Mouse (Mus musculus) forebrain, embryonic 14.5 days (tissue): ENCODE measurements around the gene Ccdc170. TPM values are rescaled to one million over a fixed set of nuclear protein-coding genes. Genes with fewer than 3 reads are reported as not detected.

ENCODE experiments used
- ATAC-seq: fragments of 200-750 bp; cut with Nextera tagmentation; 2 replicates; pipeline ENCODE4 v1.8.0; 2017; ENCODE audit warnings: mild to moderate bottlenecking, moderate library complexity
- DNase-seq: peaks from one replicate; pipeline ENCODE4 v3.0.0-alpha.2; 2015; ENCODE audit warnings: low spot score
- H3K27ac ChIP-seq: fragments of 300-500 bp; sonication (generic); 2 replicates; pipeline ENCODE4 v1.5.1; 2014; ENCODE audit warnings: low read depth, mild to moderate bottlenecking, control low read depth, low read length, moderate library complexity
- H3K27me3 ChIP-seq: fragments of 300-500 bp; sonication (generic); replicated peaks from 2 replicates; pipeline ENCODE4 v1.6.1; 2014; ENCODE audit warnings: low read length, control low read depth, mixed read lengths; ENCODE audit not compliant: control insufficient read depth, insufficient read depth
- H3K36me3 ChIP-seq: fragments of 300-500 bp; sonication (generic); 2 replicates; pipeline ENCODE4 v1.6.1; 2014; ENCODE audit warnings: low read length, control low read depth; ENCODE audit not compliant: control insufficient read depth, insufficient read depth
- H3K4me1 ChIP-seq: fragments of 300-500 bp; sonication (generic); 2 replicates; pipeline ENCODE4 v1.6.1; 2014; ENCODE audit warnings: antibody characterized with exemption, low read length, control low read depth; ENCODE audit not compliant: control insufficient read depth, insufficient read depth
- H3K4me2 ChIP-seq: fragments of 300-500 bp; sonication (generic); 2 replicates; pipeline ENCODE4 v1.6.1; 2014; ENCODE audit warnings: mild to moderate bottlenecking, control low read depth, low read length
- H3K4me3 ChIP-seq: fragments of 300-500 bp; sonication (generic); 2 replicates; pipeline ENCODE4 v1.5.1; 2014; ENCODE audit warnings: low read depth, low read length, control low read depth
- H3K9ac ChIP-seq: fragments of 300-500 bp; sonication (generic); 2 replicates; pipeline ENCODE4 v1.6.1; 2014; ENCODE audit warnings: mild to moderate bottlenecking, low read length, control low read depth, moderate library complexity
- H3K9me3 ChIP-seq: fragments of 300-500 bp; sonication (generic); replicated peaks from 2 replicates; pipeline ENCODE4 v1.6.1; 2016; ENCODE audit warnings: low read length, control low read depth, mixed read lengths; ENCODE audit not compliant: control insufficient read depth
- WGBS: fragments of 180-500 bp; shearing (Covaris S2); extraction: QIAGEN DNeasy Blood & Tissue Kit; methylation state at CpG from one replicate; pipeline ENCODE4 v1.1.7; 2014; 5-methylcytosine and 5-hydroxymethylcytosine counted together
- polyA plus RNA-seq: library from polyadenylated mRNA; unstranded; fragments of >200 nt; fragmentation: Nextera tagmentation; extraction: Ambion mirVana; gene quantifications from 2 replicates; pipeline ENCODE4 v1.2.1, GENCODE M21; 2014

The Ccdc170 gene
- polyA plus RNA-seq, 1 experiment from 2014 or later: 0.18 TPM

DNA sequence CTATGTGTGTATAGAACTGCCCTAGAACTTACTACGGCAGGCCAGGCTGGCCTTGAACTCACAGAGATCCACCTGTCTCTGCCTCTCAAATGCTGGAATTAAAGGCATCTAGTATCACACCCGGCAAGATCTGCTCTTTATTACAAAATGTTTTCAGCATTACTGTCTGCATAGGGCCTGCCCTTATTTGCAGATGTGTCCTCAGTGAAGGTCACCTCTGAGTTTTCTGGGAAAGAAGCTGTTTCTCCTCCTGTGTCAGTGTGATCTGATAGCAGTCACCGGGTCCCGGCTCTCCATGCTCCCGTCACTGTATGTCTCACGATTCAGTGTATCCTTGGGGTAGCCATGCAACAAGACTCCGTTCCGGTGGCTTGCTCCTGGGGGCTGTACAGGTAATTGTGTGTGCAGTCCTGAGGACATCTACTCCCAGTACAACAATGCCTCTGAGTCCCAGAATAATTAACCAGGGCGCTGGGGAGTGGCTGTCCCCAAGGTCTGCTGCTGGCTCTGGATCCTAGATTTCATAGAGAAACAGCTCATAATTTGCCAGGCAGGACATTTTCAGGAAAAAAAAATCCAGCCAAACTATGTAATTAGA, 48.4 kb downstream of the Ccdc170 start:
- Histone ChIP-seq H3K27me3 (no peaks in the 10 kb centered on the region), H3K36me3 (no peaks in the 10 kb centered on the region), H3K27ac (no peak overlapping the region), H3K9ac (no peak overlapping the region), H3K4me2 (no peak overlapping the region), H3K4me1 (no peaks in the 10 kb centered on the region), H3K4me3 (no peak overlapping the region), H3K9me3 (no peaks in the 10 kb centered on the region)
- no peak for DNase-seq
- WGBS: 88% methylated on average over 9 of the region's 9 CpGs
- ATAC-seq: no peak

DNA sequence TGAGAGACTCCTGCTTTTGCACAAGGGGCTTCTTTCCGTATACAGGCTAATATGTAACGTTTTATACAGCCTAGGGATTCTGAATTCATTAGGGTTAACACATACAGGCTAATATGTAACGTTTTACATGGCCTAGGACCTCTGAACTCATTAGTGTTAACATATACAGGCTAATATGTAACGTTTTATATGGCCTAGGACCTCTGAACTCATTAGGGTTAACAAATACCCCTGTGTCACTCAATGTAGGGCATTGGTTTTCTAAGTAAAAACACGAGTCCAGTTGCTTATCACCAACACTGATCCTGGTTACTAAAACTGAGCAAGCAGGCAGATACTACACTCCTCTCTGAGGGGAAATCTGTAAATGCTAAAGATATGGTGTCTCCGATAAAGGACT, 49.6 kb downstream of the Ccdc170 start:
- H3K9me3 ChIP-seq: no peaks in the 10 kb centered on the region
- ATAC-seq (no peak), DNase-seq (no peak)
- no peak overlapping the region for H3K4me2 ChIP-seq
- WGBS: 73% methylated on average over 6 of the region's 6 CpGs
- no peaks in the 10 kb centered on the region for H3K4me1 ChIP-seq
- no peak overlapping the region for H3K9ac ChIP-seq
- no peaks in the 10 kb centered on the region for H3K27me3 ChIP-seq
- no peak overlapping the region for H3K27ac ChIP-seq
- no peaks in the 10 kb centered on the region for H3K36me3 ChIP-seq
- no peak overlapping the region for H3K4me3 ChIP-seq

DNA sequence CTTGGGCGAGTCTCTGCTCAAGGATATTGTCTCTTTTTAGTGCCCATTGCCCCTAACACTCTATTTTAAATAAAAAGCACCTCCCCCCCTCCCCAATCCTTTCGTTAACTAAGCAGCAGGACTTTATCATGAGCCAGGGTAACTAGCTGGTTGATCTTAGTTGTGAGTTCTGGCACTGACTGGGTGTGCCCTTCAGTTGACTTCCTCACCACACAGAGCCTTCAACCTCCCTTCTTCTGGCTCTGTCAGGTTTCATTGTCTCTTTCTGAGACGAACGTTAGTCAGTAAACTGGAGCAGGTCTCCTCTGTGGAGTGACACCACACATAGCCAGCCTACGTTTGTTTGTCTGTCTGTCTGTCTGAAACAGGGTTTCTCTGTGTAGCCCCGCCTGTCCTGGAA, 50.4 kb downstream of the Ccdc170 start:
- Histone ChIP-seq H3K36me3 (no peaks in the 10 kb centered on the region), H3K27me3 (no peaks in the 10 kb centered on the region), H3K4me2 (no peak overlapping the region), H3K27ac (no peak overlapping the region), H3K4me3 (no peak overlapping the region), H3K9me3 (no peaks in the 10 kb centered on the region), H3K9ac (no peak overlapping the region), H3K4me1 (no peaks in the 10 kb centered on the region)
- DNase-seq (no peak), ATAC-seq (no peak)
- WGBS: 72% methylated on average over 6 of the region's 6 CpGs

DNA sequence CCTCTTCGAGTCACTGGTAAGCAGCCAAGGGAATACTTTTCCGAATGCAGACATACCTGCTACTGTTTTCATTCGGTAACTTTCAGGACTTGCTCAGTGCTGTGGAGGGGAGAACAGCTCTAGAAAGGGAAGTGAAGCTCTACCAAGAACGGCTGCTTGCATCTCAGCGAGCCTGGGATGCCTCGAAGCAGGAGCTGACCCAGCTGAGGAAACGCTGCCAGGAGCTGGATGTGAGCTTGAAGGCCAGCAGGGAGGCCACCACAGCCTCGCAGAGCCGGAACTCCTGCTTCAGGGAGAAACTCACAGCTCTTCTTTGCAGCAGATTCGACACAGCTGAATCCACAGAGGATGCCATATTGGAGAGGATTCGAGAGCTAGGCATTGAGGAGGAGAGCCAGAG, 51.6 kb downstream of the Ccdc170 start:
- no peak for DNase-seq
- WGBS: 89% methylated on average over 11 of the region's 11 CpGs
- no peaks in the 10 kb centered on the region for H3K9me3 ChIP-seq
- no peaks in the 10 kb centered on the region for H3K27me3 ChIP-seq
- ATAC-seq: no peak
- H3K27ac ChIP-seq: no peak overlapping the region
- H3K36me3 ChIP-seq: no peaks in the 10 kb centered on the region
- H3K4me1 ChIP-seq: no peaks in the 10 kb centered on the region
- H3K4me2 ChIP-seq: no peak overlapping the region
- no peak overlapping the region for H3K4me3 ChIP-seq
- H3K9ac ChIP-seq: no peak overlapping the region

DNA sequence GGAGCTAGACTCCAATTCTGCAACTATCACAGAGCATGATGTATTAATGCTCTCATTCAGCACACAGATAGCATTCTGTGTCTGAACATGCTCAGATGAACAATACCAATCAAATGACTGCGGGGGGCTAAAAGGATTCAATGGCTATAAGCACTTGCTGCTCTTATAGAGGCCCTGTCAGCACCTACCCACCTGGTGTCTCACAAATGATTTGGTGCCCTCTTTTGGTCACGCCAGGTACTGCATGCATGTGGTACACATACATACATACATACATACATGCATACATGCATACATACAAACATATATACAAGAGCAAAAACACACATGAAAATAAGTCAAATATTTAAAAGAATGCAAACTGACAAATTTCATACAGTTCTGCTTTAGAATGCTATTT, 63.2 kb downstream of the Ccdc170 start:
- Histone ChIP-seq H3K4me3 (no peak overlapping the region), H3K9ac (no peak overlapping the region), H3K27ac (no peak overlapping the region), H3K4me1 (no peaks in the 10 kb centered on the region), H3K36me3 (no peaks in the 10 kb centered on the region), H3K4me2 (no peak overlapping the region), H3K27me3 (no peaks in the 10 kb centered on the region), H3K9me3 (no peaks in the 10 kb centered on the region)
- ATAC-seq: no peak
- WGBS: 92% methylated on average over 2 of the region's 2 CpGs
- DNase-seq: peak; percentile 3

DNA sequence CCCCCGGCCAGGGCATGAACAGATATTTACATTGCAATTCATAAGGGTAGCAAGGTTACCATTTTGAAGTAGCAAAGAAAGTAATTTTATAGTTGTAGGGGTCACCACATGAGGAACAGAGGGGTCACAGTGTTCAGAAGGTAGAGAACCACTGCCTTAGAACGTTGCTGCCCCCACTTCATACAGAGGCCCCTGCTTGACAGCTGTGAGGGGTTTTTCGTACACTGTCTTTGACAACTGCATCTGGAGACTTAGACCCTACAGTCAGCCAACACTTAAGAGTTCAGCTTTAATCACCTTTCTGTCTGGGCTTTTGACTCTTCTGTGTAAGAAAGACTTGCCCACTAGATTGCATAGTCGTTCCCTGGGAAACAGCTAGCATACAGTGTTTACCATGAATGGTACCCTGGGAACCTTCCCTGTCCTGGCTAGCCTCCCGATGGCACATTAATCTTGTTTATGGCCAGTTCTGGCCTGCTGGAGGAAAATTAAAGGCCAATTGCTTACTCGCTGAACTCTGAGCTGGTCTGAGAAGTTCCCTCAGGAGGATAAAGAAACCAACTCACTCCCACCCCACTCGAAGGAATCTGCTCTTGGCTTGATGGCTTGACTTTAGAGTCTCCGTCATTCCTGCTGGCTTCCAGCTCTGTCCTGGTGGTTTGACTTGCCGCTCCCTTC, 71.3 kb downstream of the Ccdc170 start:
- Histone ChIP-seq H3K27me3 (no peaks in the 10 kb centered on the region), H3K4me1 (no peaks in the 10 kb centered on the region), H3K9me3 (no peaks in the 10 kb centered on the region), H3K27ac (no peak overlapping the region), H3K9ac (no peak overlapping the region), H3K4me2 (no peak overlapping the region), H3K4me3 (no peak overlapping the region), H3K36me3 (no peaks in the 10 kb centered on the region)
- ATAC-seq: no peak
- no peak for DNase-seq
- WGBS: 75% methylated on average over 9 of the region's 9 CpGs

DNA sequence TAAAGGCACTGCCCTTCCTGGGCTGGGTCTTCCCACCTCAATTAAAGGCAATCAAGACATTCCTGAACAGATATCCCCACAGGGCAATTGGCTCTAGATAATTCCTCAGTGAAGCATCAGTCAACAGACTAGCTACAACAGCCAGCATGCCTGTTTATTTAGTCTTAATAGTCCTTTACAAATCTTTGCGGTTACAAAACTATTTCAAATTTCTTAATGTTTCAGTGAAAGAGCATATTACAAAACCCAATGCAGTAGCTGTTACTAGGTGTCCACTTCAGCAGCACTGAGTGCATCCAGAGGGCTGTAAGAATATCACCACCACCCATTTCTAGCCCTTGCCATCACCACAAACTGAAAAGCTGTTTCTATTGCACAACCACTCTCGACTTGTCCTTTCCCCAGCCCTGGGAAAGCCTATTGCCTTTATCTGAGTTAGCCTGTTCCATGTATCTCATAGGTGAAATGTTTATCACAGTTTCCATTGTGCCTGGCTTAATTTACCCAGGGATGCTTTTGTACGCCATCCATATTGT, 74.6 kb downstream of the Ccdc170 start:
- H3K4me2 ChIP-seq: no peak overlapping the region
- DNase-seq (no peak), ATAC-seq (no peak)
- no peaks in the 10 kb centered on the region for H3K36me3 ChIP-seq
- H3K4me3 ChIP-seq: no peak overlapping the region
- no peak overlapping the region for H3K9ac ChIP-seq
- H3K9me3 ChIP-seq: no peaks in the 10 kb centered on the region
- no peaks in the 10 kb centered on the region for H3K27me3 ChIP-seq
- H3K4me1 ChIP-seq: no peaks in the 10 kb centered on the region
- no peak overlapping the region for H3K27ac ChIP-seq
- 89% methylated on average over 3 of the region's 3 CpGs for WGBS

DNA sequence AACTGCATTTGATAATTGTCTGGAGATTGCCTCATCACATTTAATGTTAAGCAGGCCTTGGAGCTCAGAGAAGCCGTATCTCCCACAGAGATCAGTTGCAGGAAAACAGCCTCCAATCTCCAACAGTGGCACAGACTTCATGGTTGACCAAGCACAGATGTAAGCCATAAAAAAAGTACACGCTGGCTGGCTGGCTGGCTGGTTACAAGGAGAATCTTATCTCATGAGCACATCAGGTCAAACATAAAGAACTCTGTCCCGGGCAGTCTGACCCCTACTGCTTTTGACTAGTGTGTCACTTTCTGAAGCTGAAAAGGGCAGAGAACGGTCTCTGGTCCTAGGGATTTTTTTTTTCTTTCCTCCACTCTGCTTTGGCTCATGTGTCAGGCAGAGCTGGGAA, 76.8 kb downstream of the Ccdc170 start:
- WGBS: 52% methylated on average over 4 of the region's 4 CpGs
- no peak overlapping the region for H3K4me3 ChIP-seq
- H3K4me2 ChIP-seq: no peak overlapping the region
- H3K27ac ChIP-seq: no peak overlapping the region
- no peaks in the 10 kb centered on the region for H3K27me3 ChIP-seq
- H3K9me3 ChIP-seq: no peaks in the 10 kb centered on the region
- DNase-seq (no peak), ATAC-seq (no peak)
- no peaks in the 10 kb centered on the region for H3K36me3 ChIP-seq
- no peaks in the 10 kb centered on the region for H3K4me1 ChIP-seq
- no peak overlapping the region for H3K9ac ChIP-seq

DNA sequence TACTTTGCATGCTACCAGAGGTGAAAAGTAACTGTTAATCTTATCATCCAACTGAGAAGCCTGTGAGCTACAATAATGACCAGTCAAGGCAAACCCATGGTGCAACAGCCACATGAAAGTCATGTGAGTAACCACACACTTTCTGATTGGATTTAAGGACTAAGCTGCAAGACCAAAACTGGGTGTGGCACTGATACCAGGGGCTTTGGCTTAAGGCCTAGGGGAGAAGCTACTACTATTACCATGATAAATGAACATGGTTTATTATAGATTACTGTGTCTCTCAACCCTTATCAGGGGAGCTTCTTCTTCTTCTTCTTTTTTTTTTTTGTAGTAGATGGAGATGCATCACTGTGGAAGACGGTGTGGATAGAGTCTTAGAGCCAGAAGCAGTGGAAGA, 82.8 kb downstream of the Ccdc170 start:
- ATAC-seq (no peak), DNase-seq (no peak)
- Histone ChIP-seq H3K4me2 (no peak overlapping the region), H3K36me3 (no peaks in the 10 kb centered on the region), H3K27ac (no peak overlapping the region), H3K9ac (no peak overlapping the region), H3K27me3 (no peaks in the 10 kb centered on the region), H3K4me3 (no peak overlapping the region), H3K4me1 (no peaks in the 10 kb centered on the region), H3K9me3 (no peaks in the 10 kb centered on the region)
- WGBS: 95% methylated on average over 1 of the region's 1 CpGs
